10 mouse cellular contexts compared by ENCODE assay signal in genomic region chr13:51595404-51595803, GRCm38 (mm10). TPM values are rescaled to one million over a fixed set of nuclear protein-coding genes. Genes with fewer than 3 reads are reported as not detected.
DNase-seq lines count a peak whose midpoint lies in the region; ATAC-seq and TF ChIP-seq lines count a peak whose summit lies in the region.
"Had no signal": no experiment of that assay in that cellular context is flagged by ENCODE, and none has a peak within 500 bp of the region (broad histone marks: within the 10 kb centered on the region; RNA-seq: fewer than 3 reads in every experiment).

No protein-coding gene starts in this region.

- no peak for TF ChIP-seq POLR2A in cortical plate, adult 2 months (IDR thresholded peaks at IDR 0.05; ENCODE audit: extremely low read depth, insufficient read depth, low read length)

- ATAC-seq in kidney, embryonic 14.5 days (ENCODE audit: low FRiP score, low TSS enrichment), result peak; percentile 24; the same call in 1 of the 2 replicates
- ATAC-seq in forebrain, embryonic 16.5 days, result peak; percentile 18; the same call in 1 of the 2 replicates
- ATAC-seq in midbrain, embryonic 11.5 days (ENCODE audit: low FRiP score), result peak; percentile 16; the same call in 1 of the 2 replicates
- ATAC-seq in CD4-positive, CD25-positive, alpha-beta regulatory T cell, adult 4 months, result no peak

- peak overlapping the region; percentile 38 for H3K4me3 ChIP-seq in kidney, embryonic 14.5 days (ENCODE audit: low read length)
- H3K4me3 ChIP-seq in cortical plate, adult 2 months (ENCODE audit: insufficient read depth, low read length), result peak overlapping the region; percentile 40; the same call in 1 of the 2 replicates
- peak overlapping the region; percentile 55 for H3K4me3 ChIP-seq in forebrain, embryonic 16.5 days (replicated peaks; ENCODE audit: low read length)
- H3K4me3 ChIP-seq in midbrain, embryonic 11.5 days (ENCODE audit: low read depth, low read length), result no peak overlapping the region

- 0 out of 2 replicates have a peak, but pooled peaks cover 3% of the 10 kb centered on the region for H3K27me3 ChIP-seq in kidney, embryonic 14.5 days (ENCODE audit: control insufficient read depth, insufficient read depth, low read length)
- no peaks in the 10 kb centered on the region for H3K27me3 ChIP-seq in forebrain, embryonic 16.5 days (replicated peaks; ENCODE audit: control insufficient read depth, insufficient read depth, low read length)
- no peaks in the 10 kb centered on the region for H3K27me3 ChIP-seq in midbrain, embryonic 11.5 days (ENCODE audit: control insufficient read depth, insufficient read depth, low read length)

- H3K9ac ChIP-seq in kidney, embryonic 14.5 days (ENCODE audit: low read depth, low read length), result 0 out of 2 replicates have a peak overlapping the region, but pooled peaks have one; percentile 44
- H3K9ac ChIP-seq in forebrain, embryonic 16.5 days (replicated peaks; ENCODE audit: low read depth, low read length), result no peak overlapping the region
- H3K9ac ChIP-seq in midbrain, embryonic 11.5 days (ENCODE audit: low read length), result no peak overlapping the region

- H3K4me1 ChIP-seq in kidney, embryonic 14.5 days (ENCODE audit: control insufficient read depth, insufficient read depth, low read length), result 0 out of 2 replicates have a peak, but pooled peaks cover 3% of the 10 kb centered on the region
- peaks cover 4% of the 10 kb centered on the region; the same call in 1 of the 2 replicates for H3K4me1 ChIP-seq in cortical plate, adult 2 months (ENCODE audit: control insufficient read depth, insufficient read depth, low read length)
- H3K4me1 ChIP-seq in forebrain, embryonic 16.5 days (replicated peaks; ENCODE audit: control insufficient read depth, insufficient read depth, low read length), result peaks cover 5% of the 10 kb centered on the region
- H3K4me1 ChIP-seq in midbrain, embryonic 11.5 days (ENCODE audit: control insufficient read depth, insufficient read depth, low read length), result no peaks in the 10 kb centered on the region

- no peaks in the 10 kb centered on the region for H3K36me3 ChIP-seq in kidney, embryonic 14.5 days (ENCODE audit: control insufficient read depth, insufficient read depth, low read length)
- H3K36me3 ChIP-seq in forebrain, embryonic 16.5 days (ENCODE audit: control insufficient read depth, insufficient read depth), result no peaks in the 10 kb centered on the region
- no peaks in the 10 kb centered on the region for H3K36me3 ChIP-seq in midbrain, embryonic 11.5 days (ENCODE audit: control insufficient read depth, insufficient read depth, low read length)
- H3K36me3 ChIP-seq: G1E had no signal

- H3K9me3 ChIP-seq in kidney, embryonic 14.5 days (ENCODE audit: control insufficient read depth, low read length), result no peaks in the 10 kb centered on the region
- no peaks in the 10 kb centered on the region for H3K9me3 ChIP-seq in forebrain, embryonic 16.5 days (ENCODE audit: control insufficient read depth, low read length)
- H3K9me3 ChIP-seq in midbrain, embryonic 11.5 days (ENCODE audit: control insufficient read depth, low read length), result peaks cover 3% of the 10 kb centered on the region; the same call in 1 of the 2 replicates

- peak overlapping the region; percentile 79 for H3K4me2 ChIP-seq in kidney, embryonic 14.5 days (replicated peaks; ENCODE audit: low read depth, low read length)
- peak overlapping the region; percentile 96 for H3K4me2 ChIP-seq in forebrain, embryonic 16.5 days (ENCODE audit: low read length)
- H3K4me2 ChIP-seq in midbrain, embryonic 11.5 days, result peak overlapping the region; percentile 70

- no peak for TF ChIP-seq CTCF in cortical plate, adult 2 months (IDR thresholded peaks at IDR 0.05; ENCODE audit: extremely low read depth, insufficient read depth, low read length)

- H3K27ac ChIP-seq in kidney, embryonic 14.5 days (ENCODE audit: low read depth, low read length), result no peak overlapping the region
- no peak overlapping the region for H3K27ac ChIP-seq in cortical plate, adult 2 months (ENCODE audit: insufficient read depth, low read length)
- H3K27ac ChIP-seq in forebrain, embryonic 16.5 days (ENCODE audit: low read length), result no peak overlapping the region
- H3K27ac ChIP-seq in midbrain, embryonic 11.5 days (ENCODE audit: low read depth, low read length), result no peak overlapping the region

- no peak for DNase-seq in kidney, adult 11 months
- no peak for DNase-seq in midbrain, embryonic 11.5 days (ENCODE audit: low spot score, missing footprints)
- DNase-seq in gastrocnemius, adult 18-20 months (ENCODE audit: low spot score), result no peak
- no peak for DNase-seq in layer of hippocampus, postnatal 10 days (ENCODE audit: low spot score in 2 of 2)
- DNase-seq: heart, postnatal 10 days had no signal

- 25% methylated on average over 11 of the region's 11 CpGs for WGBS in kidney, embryonic 14.5 days
- WGBS in forebrain, embryonic 16.5 days, result 27% methylated on average over 11 of the region's 11 CpGs
- 37% methylated on average over 11 of the region's 11 CpGs for WGBS in midbrain, embryonic 11.5 days

RNA-seq across cellular contexts. Expression of gene Shc3, which starts 26.2 kb away (rescaled TPM):
- 0.11 and 0.12 TPM in 2 replicates for polyA plus RNA-seq in kidney, embryonic 14.5 days (2014; fragmentation: Nextera tagmentation; extraction: Ambion mirVana)
- 80.3 and 82.8 TPM in 2 replicates for polyA plus RNA-seq in cortical plate, adult 2 months (2012; rRNA removed)
- 8.8 and 9.2 TPM in 2 replicates for polyA plus RNA-seq in forebrain, embryonic 16.5 days (2015; fragmentation: Nextera tagmentation; extraction: Ambion mirVana)
- polyA plus RNA-seq in midbrain, embryonic 11.5 days (2014; fragmentation: Nextera tagmentation; extraction: Ambion mirVana), result 4.5 and 5.7 TPM in 2 replicates
- 1 to 10 TPM in 1 of 2 experiments, under 1 TPM in 1; 0.59 to 1.0 TPM for total RNA-seq in gastrocnemius, adult 18-20 months (2021)
- not detected for polyA plus RNA-seq in CD4-positive, CD25-positive, alpha-beta regulatory T cell, adult 4 months (2017; shearing (Covaris generic))
- total RNA-seq in layer of hippocampus, postnatal 10 days (2021), result 100 to 1,000 TPM; 204 to 206 TPM
- polyA plus RNA-seq: G1E had no signal

RNA-seq across cellular contexts. Expression of gene Cks2, which starts 49.6 kb away (rescaled TPM):
- polyA plus RNA-seq in kidney, embryonic 14.5 days (2014; fragmentation: Nextera tagmentation; extraction: Ambion mirVana), result 414 and 561 TPM in 2 replicates
- 3.2 and 5.8 TPM in 2 replicates for polyA plus RNA-seq in cortical plate, adult 2 months (2012; rRNA removed)
- 97.5 and 118 TPM in 2 replicates for polyA plus RNA-seq in forebrain, embryonic 16.5 days (2015; fragmentation: Nextera tagmentation; extraction: Ambion mirVana)
- 364 and 404 TPM in 2 replicates for polyA plus RNA-seq in midbrain, embryonic 11.5 days (2014; fragmentation: Nextera tagmentation; extraction: Ambion mirVana)
- not detected for total RNA-seq in gastrocnemius, adult 18-20 months (2021)
- polyA plus RNA-seq in CD4-positive, CD25-positive, alpha-beta regulatory T cell, adult 4 months (2017; shearing (Covaris generic)), result 10 to 100 TPM; 31.7 to 37.2 TPM
- total RNA-seq in layer of hippocampus, postnatal 10 days (2021), result 1 to 10 TPM; 6.4 to 7.7 TPM

RNA-seq across cellular contexts. Expression of gene Secisbp2, which starts 56.1 kb away (rescaled TPM):
- polyA plus RNA-seq in kidney, embryonic 14.5 days (2014; fragmentation: Nextera tagmentation; extraction: Ambion mirVana), result 32.1 and 38.5 TPM in 2 replicates
- polyA plus RNA-seq in cortical plate, adult 2 months (2012; rRNA removed), result 23.3 and 24.5 TPM in 2 replicates
- polyA plus RNA-seq in forebrain, embryonic 16.5 days (2015; fragmentation: Nextera tagmentation; extraction: Ambion mirVana), result 31.2 and 40.0 TPM in 2 replicates
- polyA plus RNA-seq in midbrain, embryonic 11.5 days (2014; fragmentation: Nextera tagmentation; extraction: Ambion mirVana), result 22.7 and 28.5 TPM in 2 replicates
- total RNA-seq in gastrocnemius, adult 18-20 months (2021), result 10 to 100 TPM in 1 of 2 experiments, 1 to 10 TPM in 1; 8.8 to 10.5 TPM
- 10 to 100 TPM; 39.3 to 46.0 TPM for polyA plus RNA-seq in CD4-positive, CD25-positive, alpha-beta regulatory T cell, adult 4 months (2017; shearing (Covaris generic))
- 10 to 100 TPM; 16.8 to 18.0 TPM for total RNA-seq in layer of hippocampus, postnatal 10 days (2021)
